Mouse (Mus musculus) liver, embryonic 14.5 days (tissue): Measurements from ENCODE around the gene Mdm2. TPM values are rescaled to one million over a fixed set of nuclear protein-coding genes. Genes with fewer than 3 reads are reported as not detected.
"Not testable (repeated sequence)": the region's sequence is repeated elsewhere in the genome, so short reads cannot be mapped to it uniquely, and the experiment has no call there.

ENCODE experiments used
- ATAC-seq: fragments of 200-750 bp; cut with Nextera tagmentation; 2 replicates; pipeline ENCODE4 v1.8.0; 2017; ENCODE audit warnings: moderate number of reproducible peaks, mild to moderate bottlenecking, moderate library complexity; ENCODE audit not compliant: insufficient read depth
- DNase-seq, 3 experiments: peaks; one replicate each; pipeline ENCODE4 v3.0.0-alpha.2; 2012 to 2013; ENCODE audit warnings: low read depth in 3 of 3, low spot score in 3 of 3
- H3K27ac ChIP-seq: fragments of 300-500 bp; sonication (generic); 2 replicates; pipeline ENCODE4 v1.5.1; 2014; ENCODE audit warnings: moderate library complexity, mild to moderate bottlenecking, control low read depth, inconsistent platforms
- H3K27me3 ChIP-seq: fragments of 300-500 bp; sonication (generic); 2 replicates; pipeline ENCODE4 v1.6.1; 2014; ENCODE audit warnings: mild to moderate bottlenecking, low read length, moderate library complexity; ENCODE audit not compliant: control insufficient read depth, insufficient read depth
- H3K36me3 ChIP-seq: fragments of 300-500 bp; sonication (generic); replicated peaks from 2 replicates; pipeline ENCODE4 v1.6.1; 2014; ENCODE audit warnings: low read depth; ENCODE audit not compliant: control insufficient read depth, insufficient read depth
- H3K4me1 ChIP-seq, 2 experiments: fragments of 200-500 bp in 1 of 2; fragments of 300-500 bp in 1 of 2; sonication (generic) in 1 of 2; replicated peaks; 2 replicates each; pipeline ENCODE4 v1.6.1; 2012 to 2014; ENCODE audit warnings: antibody characterized with exemption in 1 of 2, inconsistent platforms in 1 of 2, low read length in 1 of 2; ENCODE audit not compliant: control insufficient read depth in 2 of 2, insufficient read depth in 2 of 2
- H3K4me2 ChIP-seq: fragments of 300-500 bp; sonication (generic); 2 replicates; pipeline ENCODE4 v1.6.1; 2014; ENCODE audit warnings: low read depth, mild to moderate bottlenecking, control low read depth, moderate library complexity
- H3K4me3 ChIP-seq, 2 experiments: fragments of 200-500 bp in 1 of 2; fragments of 300-500 bp in 1 of 2; sonication (generic) in 1 of 2; 2 replicates each; pipeline ENCODE4 v1.5.1; 2012 to 2014; ENCODE audit warnings: low read depth in 2 of 2, low read length in 2 of 2, mild to moderate bottlenecking in 2 of 2, control low read depth in 1 of 2, inconsistent platforms in 1 of 2, moderate library complexity in 1 of 2; ENCODE audit not compliant: insufficient read depth in 1 of 2
- H3K9ac ChIP-seq: fragments of 300-500 bp; sonication (generic); replicated peaks from 2 replicates; pipeline ENCODE4 v1.6.1; 2014; ENCODE audit warnings: mild to moderate bottlenecking, control low read depth, moderate library complexity
- H3K9me3 ChIP-seq: fragments of 300-500 bp; sonication (generic); 2 replicates; pipeline ENCODE4 v1.6.1; 2016; ENCODE audit warnings: low read length, mixed read lengths; ENCODE audit not compliant: control insufficient read depth
- CTCF ChIP-seq: IDR thresholded peaks from 2 replicates; pipeline ENCODE4 v1.5.1; 2016; ENCODE audit warnings: antibody characterized with exemption, low read depth, control low read depth
- EP300 ChIP-seq: IDR thresholded peaks from 2 replicates; pipeline ENCODE4 v1.6.1; 2016; ENCODE audit warnings: antibody characterized with exemption, low read depth
- WGBS: fragments of 180-500 bp; shearing (Covaris S2); extraction: QIAGEN DNeasy Blood & Tissue Kit; methylation state at CpG from one replicate; pipeline ENCODE4 v1.1.7; 2014; ENCODE audit not compliant: insufficient replicate concordance; 5-methylcytosine and 5-hydroxymethylcytosine counted together
- polyA plus RNA-seq, 2 experiments: library from polyadenylated mRNA; depleted of rRNA in 1 of 2; stranded (reverse) in 1 of 2; unstranded in 1 of 2; fragments of >200 nt; fragmentation: Nextera tagmentation in 1 of 2; extraction: Ambion mirVana in 1 of 2; gene quantifications; 2 replicates each; pipeline versions ENCODE4 v1.2.1 to v1.2.3; 2012 to 2014

Gene Mdm2
- polyA plus RNA-seq, 2 experiments: 12.8 to 20.0 TPM

DNA sequence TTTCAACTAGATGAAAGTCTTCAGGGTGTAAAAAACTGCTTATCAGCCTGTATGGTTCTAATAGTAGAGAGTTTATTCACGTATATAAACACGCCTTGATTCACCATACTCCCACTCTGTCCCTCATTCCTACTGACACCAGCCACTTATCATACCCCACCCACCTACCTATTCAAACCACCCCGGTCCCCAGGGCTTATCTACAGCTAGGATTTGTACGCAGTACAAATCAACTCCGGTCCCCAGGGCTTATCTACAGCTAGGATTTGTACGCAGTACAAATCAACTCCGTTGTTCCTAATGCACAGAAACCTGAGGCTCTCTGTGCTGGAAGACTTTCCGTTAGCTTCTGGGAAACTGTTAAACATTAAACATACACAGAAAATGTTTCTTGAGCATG lies 23.1 kb upstream of the Mdm2 start:
- not testable (repeated sequence) for H3K27me3 ChIP-seq, H3K4me3 ChIP-seq, H3K9ac ChIP-seq, H3K27ac ChIP-seq, DNase-seq, ATAC-seq, H3K9me3 ChIP-seq, H3K36me3 ChIP-seq, H3K4me2 ChIP-seq
- H3K4me1 ChIP-seq: peaks cover 15 to 33% of the 10 kb centered on the region in 2 experiments
- 9% methylated on average over 7 of the region's 8 CpGs for WGBS

GRCm38 (mm10) chr10:117732962-117733592 lies 22.5 kb upstream of the Mdm2 start:
- Histone ChIP-seq H3K27ac (no peak overlapping the region), H3K27me3 (no peaks in the 10 kb centered on the region), H3K4me3 (no peak overlapping the region), H3K9me3 (no peaks in the 10 kb centered on the region), H3K36me3 (no peaks in the 10 kb centered on the region), H3K9ac (no peak overlapping the region), H3K4me2 (no peak overlapping the region), H3K4me1 (peaks cover 15 to 33% of the 10 kb centered on the region in 2 experiments)
- no peak for TF ChIP-seq EP300
- no peak for TF ChIP-seq CTCF
- ATAC-seq (no peak), DNase-seq (no peak)
- WGBS: 42% methylated on average over 14 of the region's 14 CpGs

DNA sequence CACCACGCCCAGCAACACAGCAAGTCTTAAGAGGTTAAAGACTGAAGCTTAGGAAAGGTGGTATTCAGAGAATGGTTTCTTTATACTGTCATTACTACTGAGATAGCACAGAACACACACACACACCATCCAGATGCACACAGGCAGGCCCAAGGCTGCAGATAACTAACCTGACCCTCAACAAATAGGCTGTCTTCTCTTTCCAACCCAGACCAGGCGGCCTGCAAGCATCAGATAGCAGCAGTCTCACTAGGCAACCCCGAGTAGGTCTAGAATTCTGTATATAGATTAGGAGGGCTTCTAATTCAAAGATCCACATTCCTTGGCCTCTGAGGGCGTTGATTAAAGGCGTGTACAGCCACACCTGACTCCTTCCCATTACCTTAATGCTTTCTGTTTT lies 21.6 kb upstream of the Mdm2 start:
- Histone ChIP-seq H3K27me3 (no peaks in the 10 kb centered on the region), H3K9me3 (no peaks in the 10 kb centered on the region), H3K4me1 (peaks cover 15 to 33% of the 10 kb centered on the region in 2 experiments), H3K27ac (peak overlapping the region; percentile 54), H3K4me2 (peak overlapping the region; percentile 27), H3K36me3 (no peaks in the 10 kb centered on the region), H3K4me3 (no peak overlapping the region), H3K9ac (no peak overlapping the region)
- DNase-seq: peak; percentile 72 to 73 (median 73)
- TF ChIP-seq EP300: peak; percentile 84
- no peak for TF ChIP-seq CTCF
- WGBS: 6% methylated on average over 5 of the region's 5 CpGs
- ATAC-seq: peak; percentile 94

- ATAC-seq: peak; percentile 48
These were observed 20.9 kb upstream of the Mdm2 start for GRCm38 (mm10) chr10:117731244-117732101.

DNA sequence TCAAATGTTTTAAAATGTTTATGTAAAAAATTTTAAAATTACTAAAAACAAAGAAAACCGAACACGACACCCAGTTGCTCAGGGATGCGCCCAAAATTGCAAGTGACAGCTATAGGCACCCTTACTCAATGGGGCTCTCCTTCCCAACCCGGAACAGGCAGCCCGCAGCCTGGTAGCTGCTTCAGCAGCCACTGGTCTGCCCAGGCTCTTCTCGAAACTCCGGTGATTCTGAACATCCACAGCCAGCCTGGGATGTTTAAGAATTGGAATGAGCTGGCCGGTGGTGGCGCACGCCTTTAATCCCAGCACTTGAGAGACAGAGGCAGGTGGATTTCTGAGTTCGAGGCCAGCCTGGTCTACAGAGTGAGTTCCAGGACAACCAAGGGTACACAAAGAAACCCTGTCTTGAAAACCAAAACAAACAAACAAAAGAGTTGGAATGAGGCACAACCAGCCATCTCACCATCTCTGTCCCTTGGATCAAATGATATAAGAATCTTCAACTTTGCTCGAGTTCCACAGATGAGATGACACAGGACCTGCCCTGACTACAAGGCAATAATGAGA lies 20.2 kb upstream of the Mdm2 start:
- Histone ChIP-seq H3K27ac (no peak overlapping the region), H3K27me3 (no peaks in the 10 kb centered on the region), H3K4me1 (peaks cover 15 to 33% of the 10 kb centered on the region in 2 experiments), H3K9me3 (no peaks in the 10 kb centered on the region), H3K4me3 (no peak overlapping the region), H3K4me2 (no peak overlapping the region), H3K36me3 (no peaks in the 10 kb centered on the region), H3K9ac (no peak overlapping the region)
- WGBS: 78% methylated on average over 12 of the region's 12 CpGs
- ATAC-seq (no peak), DNase-seq (no peak)
- TF ChIP-seq EP300 (no peak), CTCF (no peak)

More at GRCm38 (mm10) chr10:117731244-117732101, 20.9 kb upstream of the Mdm2 start:
- TF ChIP-seq EP300 (no peak), CTCF (peak; percentile 86)
- H3K4me3 ChIP-seq: no peak overlapping the region
- peak overlapping the region; percentile 54 for H3K27ac ChIP-seq
- H3K27me3 ChIP-seq: no peaks in the 10 kb centered on the region
- peak; percentile 51 to 59 (median 55) for DNase-seq
- H3K36me3 ChIP-seq: no peaks in the 10 kb centered on the region
- H3K4me2 ChIP-seq: peak overlapping the region; percentile 23
- H3K9me3 ChIP-seq: no peaks in the 10 kb centered on the region
- 28% methylated on average over 14 of the region's 15 CpGs for WGBS
- no peak overlapping the region for H3K9ac ChIP-seq
- peaks cover 15 to 33% of the 10 kb centered on the region in 2 experiments for H3K4me1 ChIP-seq
